Mouse (Mus musculus) megakaryocyte progenitor cell, adult 5-6 weeks (primary cell): ENCODE results near the gene Cyp2a22. TPM values are rescaled to one million over a fixed set of nuclear protein-coding genes. Genes with fewer than 3 reads are reported as not detected.
"Not testable (repeated sequence)": the region's sequence is repeated elsewhere in the genome, so short reads cannot be mapped to it uniquely, and the experiment has no call there.

Experiments
- ATAC-seq: replicated peaks from 2 replicates; pipeline ENCODE4 v1.8.0; 2016; ENCODE audit warnings: mild to moderate bottlenecking, moderate TSS enrichment, inconsistent platforms; ENCODE audit not compliant: poor library complexity
- total RNA-seq, 2 experiments: library from RNA; stranded (forward) in 1 of 2; stranded (reverse) in 1 of 2; fragments of 157-497, 149-512 nt in 1 of 2; fragments of 200-1000 nt in 1 of 2; gene quantifications; 2 replicates each; pipeline versions ENCODE4 v1.2.3 to v1.2.4; 2015 to 2017

Cyp2a22 gene
- total RNA-seq (2015) (not detected in 2 replicates), total RNA-seq (2017) (not detected in 2 replicates)

DNA sequence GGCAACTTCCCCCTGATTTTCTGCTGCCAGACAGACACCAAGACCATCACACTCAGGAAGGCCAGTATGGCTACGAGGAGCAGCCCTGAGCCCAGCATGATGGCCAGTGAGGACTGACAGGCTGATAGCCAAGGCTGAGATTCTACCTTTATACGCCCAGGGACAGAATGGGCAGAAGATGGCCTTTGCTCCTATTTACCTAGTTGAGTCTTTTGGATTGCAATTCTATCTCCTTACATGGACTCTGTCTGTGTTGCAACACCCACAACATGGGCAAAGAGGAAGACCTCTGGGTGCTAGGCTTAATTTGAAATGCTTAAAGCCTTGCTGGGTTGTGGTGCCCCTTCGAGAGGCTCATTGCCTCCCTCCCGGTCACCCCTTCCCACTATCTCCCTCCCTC is at the start of gene Cyp2a22:
Cyp2a22 (minus strand) TSS at position 123 of the 400 bp plus-strand sequence.
- no peak for ATAC-seq

- not testable (repeated sequence) for ATAC-seq
These were observed 44.0 kb upstream of the Cyp2a22 start for GRCm38 (mm10) chr7:26983151-26983550.

DNA sequence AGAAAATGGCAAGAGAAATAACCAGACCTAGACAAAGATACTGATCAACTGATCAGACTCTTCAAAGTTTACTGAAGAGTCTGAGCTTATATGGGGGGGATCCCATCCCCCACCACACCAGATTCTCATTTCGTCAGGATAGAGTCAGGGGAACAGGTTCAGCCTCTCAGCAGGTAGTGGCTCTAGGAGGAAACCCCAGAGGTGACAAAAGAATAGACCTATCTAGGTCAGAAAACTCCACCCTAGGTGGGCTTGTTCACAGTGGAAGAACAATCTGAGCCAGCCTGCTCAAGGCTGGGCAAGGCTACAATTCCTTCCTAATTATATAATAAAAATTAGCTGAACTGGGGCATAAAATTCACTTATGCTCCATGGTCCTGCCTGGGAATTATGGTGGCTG is 43.4 kb upstream of the Cyp2a22 start:
- ATAC-seq, result no peak

GRCm38 (mm10) chr7:26981937-26982336 is 42.8 kb upstream of the Cyp2a22 start:
- ATAC-seq, result not testable (repeated sequence)

GRCm38 (mm10) chr7:26981464-26981863 is 42.3 kb upstream of the Cyp2a22 start:
- not testable (repeated sequence) for ATAC-seq

- ATAC-seq, result not testable (repeated sequence)
These were observed 23.2 kb upstream of the Cyp2a22 start for GRCm38 (mm10) chr7:26962371-26962770.

DNA sequence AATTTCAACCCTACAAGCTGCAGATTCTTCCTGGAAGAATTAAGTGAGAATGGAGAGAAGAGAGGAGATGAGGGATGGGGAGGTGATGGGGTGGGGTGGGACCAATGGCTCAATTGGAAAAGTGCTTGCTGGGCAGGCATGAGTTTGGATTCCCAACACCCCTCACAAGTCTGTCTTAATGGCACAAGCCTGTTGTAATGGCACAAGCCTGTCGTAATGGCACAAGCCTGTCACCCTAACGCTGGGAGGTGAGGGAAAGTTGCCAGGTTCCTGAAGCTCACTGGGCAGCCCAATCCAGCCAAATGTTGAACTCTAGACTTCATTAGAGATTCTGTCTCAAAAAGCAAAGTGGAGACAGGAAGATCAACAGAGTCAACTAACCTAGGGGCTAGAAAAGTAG is 14.1 kb upstream of the Cyp2a22 start:
- ATAC-seq, result not testable (repeated sequence)

DNA sequence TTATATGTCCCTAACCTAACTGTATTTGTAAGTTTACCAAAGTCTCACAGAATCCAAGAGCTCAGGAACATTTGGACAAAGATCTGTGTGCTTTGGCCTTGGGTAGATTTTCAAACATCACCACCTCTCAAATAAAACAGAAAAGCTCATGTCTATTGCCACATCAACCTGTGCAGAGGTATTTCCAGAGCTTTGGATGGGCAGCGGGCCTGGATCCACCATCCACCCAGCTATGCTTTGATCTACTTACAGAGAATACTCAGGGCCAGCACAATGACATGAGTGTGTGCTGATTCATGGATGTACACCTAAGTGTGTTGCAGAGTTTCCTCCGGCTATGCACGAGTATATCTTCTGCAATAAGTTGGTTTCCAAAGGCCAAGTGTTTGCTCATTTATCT is 13.5 kb upstream of the Cyp2a22 start:
- ATAC-seq, result not testable (repeated sequence)

- ATAC-seq, result not testable (repeated sequence)
These were observed 2.2 kb upstream of the Cyp2a22 start for GRCm38 (mm10) chr7:26941320-26941925.

GRCm38 (mm10) chr7:26917114-26917513 is 22.1 kb downstream of the Cyp2a22 start:
- not testable (repeated sequence) for ATAC-seq

Other genes starting within 250 kb of the Cyp2a22 start
- gene Cyp2b19, start 182.2 kb downstream of the Cyp2a22 start, total RNA-seq (2015), result not detected in 2 replicates
- gene Cyp2b19, start 182.2 kb downstream of the Cyp2a22 start, total RNA-seq (2017), result not detected in 2 replicates
- not detected in 2 replicates for gene Cyp2g1, start 130.5 kb downstream of the Cyp2a22 start, total RNA-seq (2015)
- not detected in 2 replicates for gene Cyp2g1, start 130.5 kb downstream of the Cyp2a22 start, total RNA-seq (2017)
- gene Cyp2a5, start 104.1 kb downstream of the Cyp2a22 start, total RNA-seq (2015), result not detected in 2 replicates
- gene Cyp2a5, start 104.1 kb downstream of the Cyp2a22 start, total RNA-seq (2017), result not detected in 2 replicates
- not detected in 2 replicates for gene Cyp2a12, start 89.7 kb upstream of the Cyp2a22 start, total RNA-seq (2015)
- gene Cyp2a12, start 89.7 kb upstream of the Cyp2a22 start, total RNA-seq (2017), result not detected in 2 replicates
- gene Cyp2f2, start 180.5 kb upstream of the Cyp2a22 start, total RNA-seq (2015), result not detected in 2 replicates
- not detected in 2 replicates for gene Cyp2f2, start 180.5 kb upstream of the Cyp2a22 start, total RNA-seq (2017)
- not detected in 2 replicates for gene Cyp2t4, start 214.3 kb upstream of the Cyp2a22 start, total RNA-seq (2015)
- not detected in 2 replicates for gene Cyp2t4, start 214.3 kb upstream of the Cyp2a22 start, total RNA-seq (2017)
- gene Egln2, start 227.4 kb upstream of the Cyp2a22 start, total RNA-seq (2015), result 7.8 and 7.9 TPM in 2 replicates
- 26.2 and 26.3 TPM in 2 replicates for gene Egln2, start 227.4 kb upstream of the Cyp2a22 start, total RNA-seq (2017)
- gene Rab4b, start 239.5 kb upstream of the Cyp2a22 start, total RNA-seq (2015), result 43.2 and 43.5 TPM in 2 replicates
- 8.5 and 9.8 TPM in 2 replicates for gene Rab4b, start 239.5 kb upstream of the Cyp2a22 start, total RNA-seq (2017)
- not detected in 2 replicates for gene Gm21983, start 241.7 kb upstream of the Cyp2a22 start, total RNA-seq (2015)
- not detected in 2 replicates for gene Gm21983, start 241.7 kb upstream of the Cyp2a22 start, total RNA-seq (2017)
- gene Mia, start 241.8 kb upstream of the Cyp2a22 start, total RNA-seq (2015), result 0.24 TPM in 1 of 2 replicates, not detected in the other
- gene Mia, start 241.8 kb upstream of the Cyp2a22 start, total RNA-seq (2017), result not detected in 2 replicates